Comparison of ENCODE assay signal across 8 mouse cellular contexts in the genomic region with DNA sequence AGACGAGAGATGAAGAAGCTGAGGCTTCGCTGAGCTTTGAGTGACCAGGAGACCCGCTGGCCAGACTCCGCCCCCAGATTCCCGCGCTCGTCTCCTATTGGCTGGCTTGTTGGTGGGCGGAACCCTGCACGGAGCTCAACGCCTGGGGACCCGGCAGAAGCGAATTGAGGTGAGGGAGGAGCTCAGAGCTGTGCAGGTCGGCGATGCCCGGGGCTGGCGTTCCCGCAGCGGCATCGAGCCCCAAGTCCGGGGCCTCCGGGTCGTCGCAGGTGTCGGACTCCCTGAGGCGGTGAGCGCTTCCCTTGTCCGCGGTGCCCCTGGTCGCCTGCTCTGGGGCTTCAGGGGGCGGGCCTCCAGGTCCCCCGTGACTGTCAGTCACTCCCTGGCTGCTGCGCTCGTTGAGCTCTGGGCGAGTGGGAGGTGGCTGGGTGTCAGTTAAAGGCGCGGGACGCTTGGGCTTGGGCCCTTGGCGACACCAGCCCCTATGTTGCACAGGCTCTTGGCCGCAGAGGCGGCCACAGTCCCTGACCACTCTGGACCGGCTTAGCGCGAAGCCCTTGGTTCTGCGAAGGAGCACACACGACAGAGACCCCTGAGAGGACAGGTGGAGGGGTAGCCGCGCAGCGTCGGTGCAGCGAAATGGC. TPM values are rescaled to one million over a fixed set of nuclear protein-coding genes. Genes with fewer than 3 reads are reported as not detected.
DNase-seq lines count a peak whose midpoint lies in the region; ATAC-seq and TF ChIP-seq lines count a peak whose summit lies in the region.

Zfp638 (plus strand) TSS at position 156 of the 644 bp plus-strand sequence.

- WGBS in forebrain, embryonic 12.5 days: under 1% methylated on average over 50 of the region's 50 CpGs
- WGBS in heart, postnatal 0 days: under 1% methylated on average over 50 of the region's 50 CpGs
- 0% methylated on average over 50 of the region's 50 CpGs for WGBS in liver, embryonic 16.5 days (ENCODE audit: insufficient replicate concordance)
- under 1% methylated on average over 50 of the region's 50 CpGs for WGBS in neural tube, embryonic 13.5 days

- H3K4me1 ChIP-seq in CH12.LX (ENCODE audit: control insufficient read depth in 1 of 2, insufficient read depth in 2 of 2): peaks cover 5 to 14% of the 10 kb centered on the region in 2 experiments; a peak in 3 of 4 replicates
- H3K4me1 ChIP-seq in forebrain, embryonic 12.5 days: peaks cover 10% of the 10 kb centered on the region
- 0 out of 2 replicates have a peak, but pooled peaks cover 5% of the 10 kb centered on the region for H3K4me1 ChIP-seq in heart, postnatal 0 days (ENCODE audit: control insufficient read depth, insufficient read depth)
- peaks cover 12% of the 10 kb centered on the region for H3K4me1 ChIP-seq in liver, embryonic 16.5 days (ENCODE audit: control insufficient read depth, low read depth, low read length)
- peaks cover 10% of the 10 kb centered on the region; the same call in 1 of the 2 replicates for H3K4me1 ChIP-seq in neural tube, embryonic 13.5 days (replicated peaks)
- peaks cover 8% of the 10 kb centered on the region for H3K4me1 ChIP-seq in testis, adult 2 months (ENCODE audit: control insufficient read depth, insufficient read depth, low read length)

- TF ChIP-seq POLR2A in CH12.LX (IDR thresholded peaks at IDR 0.05; ENCODE audit: low read depth, low read length): peak; percentile 43; the same call in 1 of the 2 replicates
- peak; percentile 78 for TF ChIP-seq POLR2A in testis, adult 2 months (IDR thresholded peaks at IDR 0.05; ENCODE audit: control insufficient read depth, low read depth, low read length)

- DNase-seq in CH12.LX (ENCODE audit: extremely low read depth): peak; percentile 78
- peak; percentile 84 for DNase-seq in c-Kit-positive CD71-positive TER-119-negative erythroid progenitor cells, embryonic 14.5 days (ENCODE audit: low read depth)
- DNase-seq in heart, postnatal 0 days (ENCODE audit: low spot score): peak; percentile 88
- peak; percentile 96 for DNase-seq in kidney, postnatal 4 days

- no peaks in the 10 kb centered on the region for H3K36me3 ChIP-seq in CH12.LX (replicated peaks in 1 of 2; ENCODE audit: control insufficient read depth in 1 of 2, insufficient read depth in 1 of 2, low read length in 1 of 2)
- no peaks in the 10 kb centered on the region for H3K36me3 ChIP-seq in forebrain, embryonic 12.5 days (replicated peaks)
- H3K36me3 ChIP-seq in heart, postnatal 0 days (replicated peaks; ENCODE audit: control insufficient read depth, insufficient read depth, low read length): no peaks in the 10 kb centered on the region
- H3K36me3 ChIP-seq in liver, embryonic 16.5 days (ENCODE audit: control insufficient read depth, insufficient read depth): no peaks in the 10 kb centered on the region
- H3K36me3 ChIP-seq in neural tube, embryonic 13.5 days: no peaks in the 10 kb centered on the region
- H3K36me3 ChIP-seq in testis, adult 2 months (ENCODE audit: control insufficient read depth, insufficient read depth, low read length): no peaks in the 10 kb centered on the region

- TF ChIP-seq EP300 in CH12.LX (IDR thresholded peaks at IDR 0.05; ENCODE audit: low read length): no peak
- TF ChIP-seq EP300 in heart, postnatal 0 days (IDR thresholded peaks at IDR 0.05; ENCODE audit: low read depth): no peak

- H3K4me2 ChIP-seq in CH12.LX (ENCODE audit: insufficient read depth, low read depth, poor library complexity, severe bottlenecking): peak within 1 kb of the TSS; percentile 99
- H3K4me2 ChIP-seq in forebrain, embryonic 12.5 days: peak within 1 kb of the TSS; percentile 99
- H3K4me2 ChIP-seq in heart, postnatal 0 days (ENCODE audit: low read depth, low read length): peak within 1 kb of the TSS; percentile 79
- peak within 1 kb of the TSS; percentile 99 for H3K4me2 ChIP-seq in liver, embryonic 16.5 days (ENCODE audit: low read depth, low read length)
- peak within 1 kb of the TSS; percentile 98 for H3K4me2 ChIP-seq in neural tube, embryonic 13.5 days

- ATAC-seq in forebrain, embryonic 12.5 days (ENCODE audit: low FRiP score): peak; percentile 97
- peak; percentile 91 for ATAC-seq in heart, postnatal 0 days (ENCODE audit: insufficient read depth, low read depth)
- peak; percentile 95 for ATAC-seq in liver, embryonic 16.5 days (ENCODE audit: low read depth)
- peak; percentile 97 for ATAC-seq in neural tube, embryonic 13.5 days (ENCODE audit: low read depth)

- no peaks in the 10 kb centered on the region for H3K79me2 ChIP-seq in CH12.LX (replicated peaks; ENCODE audit: control insufficient read depth, extremely low read depth, insufficient read depth, poor library complexity, severe bottlenecking)

- no peak within 1 kb of the TSS for H3K27ac ChIP-seq in CH12.LX (ENCODE audit: insufficient read depth, low read depth)
- 0 out of 2 replicates have a peak within 1 kb of the TSS, but pooled peaks have one; percentile 36 for H3K27ac ChIP-seq in forebrain, embryonic 12.5 days
- peak within 1 kb of the TSS; percentile 90 for H3K27ac ChIP-seq in heart, postnatal 0 days (ENCODE audit: low read depth)
- peak within 1 kb of the TSS; percentile 61 for H3K27ac ChIP-seq in liver, embryonic 16.5 days (ENCODE audit: low read length)
- H3K27ac ChIP-seq in neural tube, embryonic 13.5 days (replicated peaks): no peak within 1 kb of the TSS
- peak within 1 kb of the TSS; percentile 85 for H3K27ac ChIP-seq in testis, adult 2 months (ENCODE audit: control insufficient read depth, insufficient read depth, low read depth, low read length)

- TF ChIP-seq CTCF in CH12.LX (conservative IDR thresholded peaks at IDR 0.05 in 1 of 2, IDR thresholded peaks at IDR 0.05 in 1 of 2; ENCODE audit: low read depth in 2 of 2, low read length in 2 of 2): no peak
- TF ChIP-seq CTCF in heart, postnatal 0 days (IDR thresholded peaks at IDR 0.05; ENCODE audit: low read depth): no peak
- no peak for TF ChIP-seq CTCF in testis, adult 2 months (IDR thresholded peaks at IDR 0.05; ENCODE audit: control insufficient read depth, insufficient read depth, insufficient replicate concordance, low read depth, low read length)

- peaks cover 16% of the 10 kb centered on the region for H3K27me3 ChIP-seq in CH12.LX (replicated peaks)
- H3K27me3 ChIP-seq in forebrain, embryonic 12.5 days: peaks cover 10% of the 10 kb centered on the region
- H3K27me3 ChIP-seq in heart, postnatal 0 days (ENCODE audit: control insufficient read depth, insufficient read depth, low read length): no peaks in the 10 kb centered on the region
- H3K27me3 ChIP-seq in liver, embryonic 16.5 days (ENCODE audit: control insufficient read depth, insufficient read depth, low read depth, low read length): no peaks in the 10 kb centered on the region
- peaks cover 15% of the 10 kb centered on the region for H3K27me3 ChIP-seq in neural tube, embryonic 13.5 days
- H3K27me3 ChIP-seq in testis, adult 2 months (ENCODE audit: control insufficient read depth, insufficient read depth, low read length): no peaks in the 10 kb centered on the region

- peak within 1 kb of the TSS; percentile 61 for H3K9ac ChIP-seq in CH12.LX (ENCODE audit: insufficient read depth, low read depth)
- H3K9ac ChIP-seq in forebrain, embryonic 12.5 days: peak within 1 kb of the TSS; percentile 64
- peak within 1 kb of the TSS; percentile 59 for H3K9ac ChIP-seq in heart, postnatal 0 days (replicated peaks; ENCODE audit: low read depth, low read length)
- H3K9ac ChIP-seq in liver, embryonic 16.5 days (ENCODE audit: low read depth, low read length): peak within 1 kb of the TSS; percentile 73
- peak within 1 kb of the TSS; percentile 74 for H3K9ac ChIP-seq in neural tube, embryonic 13.5 days

- TF ChIP-seq RAD21 in CH12.LX (IDR thresholded peaks at IDR 0.05; ENCODE audit: low read depth, low read length): no peak

- H3K4me3 ChIP-seq in CH12.LX (replicated peaks in 1 of 3; ENCODE audit: low read depth in 2 of 3, low read length in 2 of 3, poor library complexity in 1 of 3): peak within 1 kb of the TSS; percentile 33 to 74 (median 57)
- peak within 1 kb of the TSS; percentile 62 for H3K4me3 ChIP-seq in forebrain, embryonic 12.5 days (replicated peaks)
- H3K4me3 ChIP-seq in heart, postnatal 0 days (ENCODE audit: low read depth, low read length): peak within 1 kb of the TSS; percentile 69
- H3K4me3 ChIP-seq in liver, embryonic 16.5 days (ENCODE audit: low read depth, low read length): peak within 1 kb of the TSS; percentile 77
- peak within 1 kb of the TSS; percentile 73 for H3K4me3 ChIP-seq in neural tube, embryonic 13.5 days
- peak within 1 kb of the TSS; percentile 97 for H3K4me3 ChIP-seq in testis, adult 2 months (ENCODE audit: control insufficient read depth, low read depth, low read length)

- dilution Hi-C loops in CH12.LX (cut with MboI; ENCODE audit: extremely low pct_ligation_motif_present, extremely low pct_unique_long_range_greater_than_20kb, low sequenced_read_pairs): no loop called here

- peaks cover 4% of the 10 kb centered on the region for H3K9me3 ChIP-seq in CH12.LX (replicated peaks; ENCODE audit: low read length)
- no peaks in the 10 kb centered on the region for H3K9me3 ChIP-seq in forebrain, embryonic 12.5 days
- no peaks in the 10 kb centered on the region for H3K9me3 ChIP-seq in heart, postnatal 0 days (replicated peaks; ENCODE audit: control insufficient read depth, low read length)
- H3K9me3 ChIP-seq in liver, embryonic 16.5 days (replicated peaks; ENCODE audit: control insufficient read depth, low read length): no peaks in the 10 kb centered on the region
- H3K9me3 ChIP-seq in neural tube, embryonic 13.5 days: no peaks in the 10 kb centered on the region

- in situ Hi-C loops in CH12.LX (cut with MboI; ENCODE audit: low pct_ligation_motif_present, low pct_unique_long_range_greater_than_20kb, low sequenced_read_pairs): no loop called here

TF ChIP-seq in CH12.LX, 34 proteins besides CTCF, POLR2A, EP300 and RAD21 (continues in another document):
- TF ChIP-seq MXI1 (IDR thresholded peaks at IDR 0.05; ENCODE audit: low read depth, low read length) (peak; percentile 55; the same call in 1 of the 2 replicates), IRF4 (IDR thresholded peaks at IDR 0.05; ENCODE audit: low read depth, low read length) (no peak), E2F4 (IDR thresholded peaks at IDR 0.05; ENCODE audit: insufficient replicate concordance, low read depth, low read length) (peak; percentile 98), TBP (conservative IDR thresholded peaks at IDR 0.05; ENCODE audit: low read depth, low read length) (no peak), CHD2 (IDR thresholded peaks at IDR 0.05; ENCODE audit: low read length) (no peak)

RNA-seq across cellular contexts. Expression of gene Zfp638, which starts in this region (rescaled TPM):
- total RNA-seq in CH12.LX (2012; rRNA removed) (48.0 and 57.7 TPM in 2 replicates), CH12.LX (2014; rRNA removed) (57.3 and 85.0 TPM in 2 replicates)
- polyA plus RNA-seq in CH12.LX (2012; ENCODE audit: insufficient read length, low read depth): 42.1 and 51.3 TPM in 2 replicates
- 109 and 113 TPM in 2 replicates for polyA plus RNA-seq in forebrain, embryonic 12.5 days (2016; fragmentation: Nextera tagmentation; extraction: Ambion mirVana)
- total RNA-seq in heart, postnatal 0 days (2014; rRNA removed; ENCODE audit: low replicate concordance): 40.4 and 92.4 TPM in 2 replicates
- polyA plus RNA-seq in heart, postnatal 0 days (2015; fragmentation: Nextera tagmentation; extraction: Ambion mirVana): 28.5 and 31.9 TPM in 2 replicates
- polyA plus RNA-seq in liver, embryonic 16.5 days (2015; fragmentation: Nextera tagmentation; extraction: Ambion mirVana): 14.5 and 15.1 TPM in 2 replicates
- 77.2 and 84.7 TPM in 2 replicates for polyA plus RNA-seq in neural tube, embryonic 13.5 days (2015; fragmentation: Nextera tagmentation; extraction: Ambion mirVana)
- polyA plus RNA-seq in testis, adult 2 months (2012; rRNA removed): 10.3 and 12.6 TPM in 2 replicates

Comparison
In these comparisons a context has a peak if more than half of its experiments do, and no peak if none do; other contexts are left out.
1. H3K27ac ChIP-seq: peak in forebrain, embryonic 12.5 days (single experiment), heart, postnatal 0 days (single experiment), liver, embryonic 16.5 days (single experiment) and testis, adult 2 months (single experiment); none in CH12.LX (single experiment) and neural tube, embryonic 13.5 days (single experiment).
2. Peak in every context shown above with its lines, with median percentiles within 50 percentile points of each other: DNase-seq, H3K4me2 ChIP-seq, H3K4me3 ChIP-seq, H3K9ac ChIP-seq and ATAC-seq.